Mouse (Mus musculus) gastrocnemius, postnatal 36 days (tissue): ENCODE measurements at regions not wholly inside any gene's neighbourhood (a gene's known extent, or its start where the extent isn't known, plus 50 kb on each side); places are given as distances from the start of the nearest gene placed in this dataset.
A peak's percentile ranks its signal among the peaks of the same experiment; 100 is the strongest.

Source experiments
- DNase-seq, 2 experiments: peaks; one replicate each; pipeline ENCODE4 v3.0.0; 2022
- intact Hi-C: fragments of 180-260 bp; cut with DNase I; formaldehyde crosslinking; loops from one replicate; pipeline ENCODE4 v1.15.1; 2025

DNA sequence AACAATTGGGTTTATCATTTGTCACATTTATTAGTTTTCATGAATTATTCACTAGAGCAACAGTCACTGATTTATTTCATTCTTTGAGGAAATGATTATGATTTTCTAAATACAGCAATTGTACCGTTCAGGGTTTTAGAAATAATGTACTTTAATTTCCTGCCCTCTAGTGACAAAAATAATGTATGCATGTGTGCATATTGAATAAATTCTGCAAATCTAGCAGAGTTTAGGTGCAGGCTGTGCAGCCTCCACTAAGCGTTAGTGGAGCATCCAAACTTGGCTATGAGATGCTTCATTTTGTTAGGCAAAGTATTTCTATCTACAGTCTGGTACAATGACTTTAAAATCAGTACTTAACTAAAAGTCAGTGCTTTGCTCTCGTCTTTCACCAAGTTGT lies 642.1 kb upstream of the A830018L16Rik start:
- intact Hi-C loops: no loop called here
- no peak for DNase-seq

DNA sequence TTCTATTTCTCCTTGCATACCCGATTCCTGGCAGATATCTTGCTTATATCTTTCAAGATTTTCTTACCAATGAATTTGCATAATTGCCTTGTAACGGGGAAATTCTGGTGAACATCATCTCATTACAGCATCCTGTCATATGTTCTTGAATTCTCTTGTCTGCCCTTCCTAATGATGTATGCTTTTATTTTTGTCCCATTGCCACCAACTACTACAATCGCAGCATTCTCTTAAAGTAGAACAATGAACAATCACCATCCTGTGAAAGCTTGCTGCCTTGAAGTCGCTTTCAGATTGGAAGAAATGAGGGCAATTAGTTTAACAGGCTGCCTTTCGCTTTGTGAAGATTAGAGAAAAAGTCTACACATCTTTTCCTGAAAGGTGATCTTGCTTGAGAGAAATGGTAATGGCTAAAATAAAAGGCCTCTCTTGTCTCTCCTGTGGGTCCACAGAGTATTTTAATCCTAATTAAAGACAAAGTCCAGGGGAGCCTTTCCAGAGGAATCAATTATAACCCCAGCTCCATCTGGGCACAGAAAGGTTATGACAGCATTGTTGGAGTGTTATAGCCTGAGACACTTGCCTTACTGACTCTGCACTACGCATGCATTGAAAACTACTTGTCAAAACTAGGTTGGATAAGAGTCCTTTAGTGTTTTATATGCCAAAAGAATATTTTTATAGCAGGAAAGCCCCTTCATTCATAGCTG lies 619.7 kb upstream of the A830018L16Rik start:
- DNase-seq: no peak
- intact Hi-C loops: no loop called here

DNA sequence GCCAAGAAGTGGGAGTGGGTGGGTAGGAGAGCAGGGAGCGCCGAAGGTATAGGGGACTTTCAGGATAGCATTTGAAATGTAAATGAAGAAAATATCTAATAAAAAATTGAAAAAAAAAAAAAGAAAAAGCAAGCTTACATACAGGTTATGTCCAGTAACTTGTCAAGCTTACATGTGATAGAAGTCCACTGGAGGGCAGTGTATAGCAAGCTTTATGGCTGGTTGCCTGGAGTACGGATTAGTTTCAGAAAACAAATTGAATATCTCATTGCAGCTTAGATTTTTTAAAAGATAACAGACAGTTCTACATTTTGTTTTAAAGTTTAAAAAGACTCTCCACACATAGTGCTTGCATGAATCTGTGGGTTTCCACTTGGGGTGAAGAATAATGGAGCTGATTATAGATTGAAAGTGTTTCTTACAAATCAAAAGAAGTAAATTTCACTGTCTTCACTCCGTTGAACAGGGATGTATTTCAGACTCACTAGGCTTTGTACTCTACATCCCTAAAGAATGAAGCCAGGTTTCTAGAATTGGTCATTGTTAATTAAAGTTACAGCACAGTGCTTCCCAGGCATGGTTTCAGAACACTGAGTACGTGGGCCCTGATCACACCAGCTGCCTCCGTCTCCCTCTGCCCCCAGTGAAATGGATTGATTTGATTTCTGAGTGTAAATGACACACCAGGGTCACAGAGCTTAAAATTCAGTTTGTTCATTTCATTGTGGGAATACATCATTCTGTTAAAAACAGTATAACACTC lies 578.1 kb upstream of the A830018L16Rik start:
- DNase-seq: no peak
- intact Hi-C loops: loop anchor here (10.0 kb wide), 1 partner anchor 309 kb away; no protein-coding TSS in a partner anchor

DNA sequence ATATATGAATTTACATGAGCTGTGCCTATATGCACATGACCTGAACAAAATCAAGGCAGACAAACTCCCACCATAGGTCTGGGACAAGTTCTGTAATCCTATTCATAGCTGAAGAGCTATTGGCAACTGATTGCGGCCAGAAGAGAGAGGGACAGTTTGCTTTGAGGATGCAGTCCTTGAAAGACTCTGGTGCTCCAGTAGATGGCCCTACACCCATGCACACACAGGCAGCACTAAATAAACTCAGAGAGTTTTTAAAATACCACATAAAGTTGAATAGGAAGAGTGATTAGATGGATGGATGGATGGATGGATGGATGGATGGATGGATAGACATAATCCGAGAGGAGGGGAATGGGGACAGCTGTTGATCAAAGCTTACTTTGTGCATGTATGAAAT lies 576.7 kb upstream of the A830018L16Rik start:
- no peak for DNase-seq
- intact Hi-C loops: loop anchor here (10.0 kb wide), 1 partner anchor 308 kb away; no protein-coding TSS in a partner anchor

DNA sequence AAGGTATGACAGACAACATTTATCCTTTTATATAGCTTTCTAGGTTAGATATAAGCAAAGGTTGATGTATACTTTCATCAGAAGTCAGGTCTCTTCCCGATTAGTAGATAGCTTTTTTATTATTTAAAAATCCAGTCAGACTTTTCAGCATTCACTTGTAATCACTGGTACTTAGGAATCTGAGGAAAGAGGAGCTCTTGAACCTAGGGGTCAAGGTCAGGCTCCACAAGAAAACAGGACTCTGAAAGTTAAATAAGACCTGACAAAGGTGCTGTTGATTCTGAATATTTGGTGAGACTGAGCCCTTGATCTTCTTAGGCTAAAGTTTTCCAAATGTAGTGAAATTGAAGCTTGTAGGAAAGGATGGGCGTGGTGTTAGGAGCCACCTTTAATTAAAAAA lies 561.0 kb upstream of the A830018L16Rik start:
- intact Hi-C loops: no loop called here
- no peak for DNase-seq

DNA sequence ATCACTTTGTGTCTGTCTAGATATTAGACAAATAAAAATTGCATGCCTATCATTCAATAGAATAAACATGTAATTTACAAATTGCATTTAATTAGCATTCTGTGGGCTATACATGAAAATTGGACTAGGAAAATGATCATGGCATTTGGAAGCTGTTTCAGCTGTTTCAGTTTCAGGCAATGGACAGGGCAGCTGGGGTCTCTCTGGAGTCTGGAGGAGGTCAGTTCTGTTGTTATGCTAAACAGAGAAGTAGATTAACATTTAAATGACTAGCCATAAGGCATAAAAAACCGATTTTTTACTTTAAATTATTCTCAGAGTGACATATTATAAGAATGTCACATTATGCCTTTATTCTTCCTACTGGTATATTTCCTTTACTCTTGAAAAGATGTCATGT lies 559.4 kb upstream of the A830018L16Rik start:
- intact Hi-C loops: no loop called here

DNA sequence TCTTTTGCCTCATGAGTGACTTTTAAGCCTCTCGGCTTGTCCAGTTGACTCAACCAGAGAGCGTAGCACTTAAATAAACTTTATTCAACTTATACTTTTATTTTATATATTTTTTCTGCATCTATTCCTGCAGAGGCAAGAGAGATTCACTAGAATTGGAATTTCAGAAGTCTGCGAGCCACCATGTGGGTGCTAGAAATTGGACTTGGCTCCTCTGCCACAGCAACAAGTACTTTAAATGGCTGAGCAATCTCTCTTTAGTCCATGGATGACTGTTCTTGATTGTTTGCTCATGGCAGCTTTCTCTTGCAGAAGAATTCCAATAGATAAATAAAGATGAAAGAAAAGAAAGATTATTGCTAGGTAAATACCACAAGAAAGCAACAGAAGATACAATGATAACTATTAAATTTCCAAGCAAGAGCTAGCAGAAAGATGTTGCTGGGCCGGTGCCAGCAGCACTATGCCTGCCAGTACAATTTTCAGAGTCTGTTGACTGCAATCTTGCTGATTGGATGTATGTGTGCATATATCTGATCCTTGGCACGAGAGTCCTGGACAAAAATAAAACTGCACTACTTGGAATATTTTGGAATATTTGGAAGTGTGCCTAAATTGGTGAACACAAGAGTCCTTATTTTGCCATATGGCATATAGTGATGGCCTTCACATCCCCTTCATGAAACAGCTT lies 542.6 kb upstream of the A830018L16Rik start:
- intact Hi-C loops: no loop called here
- no peak for DNase-seq

More for the DNA sequence above, 559.4 kb upstream of the A830018L16Rik start:
- DNase-seq: no peak

DNA sequence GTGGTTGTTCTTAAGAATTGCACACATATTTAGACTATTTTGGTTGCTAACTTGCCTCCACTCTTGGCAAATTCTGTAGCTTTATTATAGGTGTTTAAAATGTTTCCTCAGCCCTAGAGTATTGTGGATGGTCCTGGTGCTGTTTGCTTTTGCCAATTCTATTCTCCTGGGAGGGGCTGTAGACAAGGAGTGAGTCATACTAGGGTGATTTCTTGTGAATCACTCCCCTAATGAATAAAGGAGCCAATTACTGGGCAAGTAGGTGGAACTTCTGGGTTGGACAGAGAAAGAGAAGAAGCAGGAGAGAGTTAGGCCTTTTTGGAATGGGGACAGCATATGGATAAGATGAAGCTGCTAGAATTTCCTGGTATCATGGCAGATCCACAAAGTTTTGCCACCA lies 541.6 kb upstream of the A830018L16Rik start:
- no peak for DNase-seq
- intact Hi-C loops: no loop called here

DNA sequence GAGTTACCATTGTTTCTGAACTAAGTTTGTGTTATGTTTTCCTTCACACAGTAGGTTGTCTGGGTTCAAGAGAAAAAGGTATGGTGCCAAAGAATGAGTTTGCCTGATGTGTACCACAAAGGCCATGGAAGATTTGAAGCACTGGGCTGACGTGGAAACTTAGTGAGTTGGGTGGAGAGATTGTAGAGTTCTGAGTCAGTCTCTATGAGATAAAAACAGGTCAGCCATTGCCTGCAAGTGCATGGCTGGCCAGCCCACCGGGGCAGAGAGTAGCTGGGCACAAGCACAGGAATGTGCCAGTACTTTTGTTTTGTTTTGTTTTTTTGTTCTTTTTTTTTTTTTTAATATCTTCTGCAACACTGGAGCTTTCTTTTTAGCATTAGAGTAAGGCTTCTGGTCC lies 541.2 kb upstream of the A830018L16Rik start:
- intact Hi-C loops: no loop called here
- no peak for DNase-seq

DNA sequence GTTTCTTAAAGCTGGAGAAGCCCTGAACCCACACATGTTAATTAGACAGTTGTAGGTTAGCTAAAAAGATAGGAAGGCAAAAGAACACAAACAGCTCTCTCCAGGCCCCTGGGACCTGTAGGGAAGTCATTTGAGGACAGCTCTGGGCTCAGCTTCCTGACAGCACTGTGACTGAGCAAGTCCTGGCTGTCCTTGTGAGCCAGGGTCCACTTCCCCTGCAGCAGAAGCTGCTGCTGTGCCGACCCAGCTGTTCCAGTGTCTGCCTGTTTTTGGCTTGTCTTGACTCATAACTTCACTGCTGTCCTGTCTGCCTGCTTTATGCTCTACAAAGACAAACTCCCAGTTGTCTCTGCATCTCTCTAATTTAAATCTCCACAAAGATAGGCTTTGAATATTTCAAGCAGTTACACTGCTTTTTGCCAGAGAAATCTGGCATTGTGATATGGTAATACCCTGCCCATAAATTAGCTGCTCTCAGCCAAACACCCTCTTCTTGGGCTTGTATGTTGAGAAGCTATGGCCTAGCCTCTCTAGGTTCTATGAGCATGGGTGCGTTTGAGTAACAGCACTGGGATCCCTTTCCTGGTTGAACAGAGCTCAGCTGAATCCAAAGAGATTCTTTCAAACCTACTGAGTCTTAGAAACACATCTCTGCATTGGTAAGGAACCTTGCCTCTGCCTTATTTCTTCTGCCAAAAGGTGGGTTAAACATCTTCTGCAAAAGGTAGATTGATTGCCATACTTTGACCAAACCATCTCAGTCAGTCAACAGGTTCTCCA lies 536.3 kb upstream of the A830018L16Rik start:
- intact Hi-C loops: no loop called here
- peak in 1 of 2 experiments; percentile 36 for DNase-seq

DNA sequence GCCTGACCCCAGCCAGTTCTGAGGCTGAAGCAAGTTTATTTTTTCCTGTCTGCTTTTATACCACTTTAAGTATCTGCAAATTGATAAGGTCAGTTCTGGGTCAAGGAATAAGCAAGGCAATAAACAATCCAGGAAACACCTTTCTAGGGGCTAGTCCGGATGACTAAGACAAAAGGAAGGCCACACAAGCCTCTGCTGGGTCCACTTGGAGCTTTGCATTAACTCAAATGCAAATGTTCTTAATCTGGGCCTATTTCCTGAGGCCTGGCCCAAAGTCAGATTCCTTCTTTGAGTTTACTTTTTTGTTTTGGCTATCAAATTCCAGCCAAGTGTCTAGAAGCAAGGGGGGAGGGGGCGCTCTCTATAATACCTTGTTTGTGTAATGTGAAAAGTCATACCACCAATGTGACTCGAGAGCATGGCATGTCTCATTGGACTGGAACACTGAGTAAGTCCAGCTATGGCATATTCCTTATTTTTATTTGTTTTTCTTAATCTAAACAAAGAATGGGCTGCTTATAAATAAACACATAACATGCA lies 535.6 kb upstream of the A830018L16Rik start:
- no peak for DNase-seq
- intact Hi-C loops: no loop called here

DNA sequence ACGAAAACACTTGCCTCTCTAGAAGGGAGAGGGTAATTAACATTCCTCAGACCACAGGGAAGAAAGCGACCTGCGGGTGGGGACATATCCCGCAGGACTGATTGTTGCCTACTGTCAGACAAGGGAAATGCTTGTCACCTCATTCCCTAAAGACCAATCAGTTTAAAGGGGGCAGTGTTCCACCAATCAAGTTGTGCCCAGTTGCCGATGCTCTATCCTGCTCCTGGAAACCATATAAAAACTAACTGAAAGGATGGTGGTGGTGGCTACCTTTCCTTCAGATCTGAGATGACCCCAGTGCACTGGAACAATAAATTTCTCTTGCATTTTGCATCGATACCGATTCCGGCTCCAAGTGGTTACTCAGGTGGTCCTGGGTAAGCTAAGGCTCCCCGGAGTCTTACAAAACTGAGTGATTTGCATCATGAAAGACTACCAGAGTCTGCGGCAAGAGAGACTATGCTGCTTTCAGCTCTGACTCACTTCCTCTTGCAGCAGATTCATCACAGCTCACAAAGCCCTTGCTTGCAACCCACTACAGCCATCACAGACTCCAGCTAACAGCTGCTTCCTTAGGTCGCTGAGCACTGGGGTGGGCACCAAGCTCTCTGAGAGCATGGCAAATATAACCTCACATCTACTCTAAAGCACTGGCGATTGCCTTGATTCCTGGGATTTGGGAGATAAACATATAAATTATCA lies 533.7 kb upstream of the A830018L16Rik start:
- DNase-seq: no peak
- intact Hi-C loops: no loop called here

DNA sequence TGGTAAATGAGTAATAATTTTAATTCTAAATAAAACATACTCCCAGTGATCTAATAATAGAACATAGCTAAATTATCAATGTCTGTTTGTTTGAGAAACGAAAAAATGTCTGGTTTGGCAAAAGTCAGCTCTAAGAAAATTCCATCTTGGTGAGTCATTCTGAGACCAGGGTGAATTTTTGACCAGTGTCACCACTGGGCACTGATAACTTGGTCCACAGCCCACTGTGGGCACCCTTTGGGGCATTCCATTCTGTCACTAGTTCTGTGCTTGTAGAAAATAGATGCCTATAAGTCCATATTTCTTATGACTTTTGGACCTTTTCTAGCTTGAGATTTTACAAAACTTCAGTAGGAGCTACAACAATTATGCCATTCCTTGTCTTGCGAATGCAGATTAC lies 515.1 kb upstream of the A830018L16Rik start:
- intact Hi-C loops: no loop called here
- DNase-seq: no peak

DNA sequence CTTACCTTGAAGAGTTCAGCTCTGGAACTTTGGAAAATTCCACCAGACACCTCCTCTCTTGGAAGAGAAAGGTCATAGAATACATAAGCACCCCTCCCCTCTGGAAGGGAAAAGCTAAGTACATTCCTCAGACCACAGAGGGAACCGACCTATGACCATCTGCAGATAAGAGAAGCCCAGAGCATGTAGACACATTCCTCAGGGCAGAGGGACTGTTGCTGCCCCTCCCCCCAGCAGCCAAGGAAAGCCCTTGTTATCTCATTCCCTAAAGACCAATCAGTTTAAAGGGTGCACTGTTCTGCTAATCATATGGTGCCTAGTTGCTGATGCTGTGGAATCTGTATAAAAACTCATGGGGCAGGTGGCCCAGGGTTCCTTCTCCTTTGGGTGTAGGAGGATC lies 511.2 kb upstream of the A830018L16Rik start:
- DNase-seq: no peak
- intact Hi-C loops: no loop called here

DNA sequence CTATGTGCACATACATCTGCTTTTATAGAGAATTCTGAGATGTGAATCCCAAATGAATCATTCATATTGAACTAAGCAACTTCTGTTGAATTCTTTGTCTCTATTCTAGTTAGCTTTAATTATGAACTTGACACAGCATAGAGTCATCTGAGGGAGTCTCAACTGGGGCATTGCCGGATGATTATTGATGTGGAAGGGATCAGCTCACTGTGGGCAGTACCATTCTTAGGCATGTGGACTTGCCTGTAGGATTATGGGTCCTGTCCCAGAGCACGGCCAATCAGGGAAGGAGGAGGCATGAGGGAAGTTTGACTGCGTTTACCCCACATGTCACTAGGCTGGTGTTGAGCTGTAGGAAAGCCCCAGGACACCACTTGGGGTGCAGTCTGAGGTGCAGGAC lies 493.9 kb upstream of the A830018L16Rik start:
- intact Hi-C loops: no loop called here
- no peak for DNase-seq

DNA sequence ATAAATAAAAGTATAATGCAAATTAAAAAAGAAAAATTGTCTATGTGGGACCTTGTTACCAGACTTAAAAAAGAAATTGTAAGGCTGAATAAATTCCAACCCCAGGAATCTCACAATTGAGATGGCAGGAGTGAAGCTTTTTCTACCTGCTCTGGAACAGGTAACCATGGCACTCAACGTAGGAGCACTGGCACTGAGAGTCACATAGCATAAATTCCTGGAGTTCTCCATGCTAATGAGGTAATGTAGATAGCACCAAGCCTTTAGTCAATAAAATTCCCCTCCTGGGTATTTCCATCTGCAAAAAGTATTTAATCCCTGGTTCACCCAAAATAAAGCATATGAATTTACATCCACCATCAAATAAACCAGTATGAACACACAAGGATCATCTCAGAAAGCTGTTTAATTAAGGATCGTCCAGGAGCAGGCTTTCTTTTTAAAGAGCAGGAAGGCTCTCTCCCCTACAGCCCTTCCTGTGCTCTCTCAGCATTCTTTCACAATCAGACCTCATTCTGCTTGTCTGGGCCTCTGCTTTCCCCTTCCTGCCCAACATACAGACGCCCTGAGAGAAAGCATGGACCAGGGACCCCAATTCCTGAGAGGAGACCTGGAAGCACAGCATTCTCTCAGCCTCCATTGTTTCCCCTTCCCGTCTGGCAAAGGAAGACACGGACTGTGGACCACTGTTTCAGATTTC lies 481.4 kb upstream of the A830018L16Rik start:
- intact Hi-C loops: no loop called here
- no peak for DNase-seq

DNA sequence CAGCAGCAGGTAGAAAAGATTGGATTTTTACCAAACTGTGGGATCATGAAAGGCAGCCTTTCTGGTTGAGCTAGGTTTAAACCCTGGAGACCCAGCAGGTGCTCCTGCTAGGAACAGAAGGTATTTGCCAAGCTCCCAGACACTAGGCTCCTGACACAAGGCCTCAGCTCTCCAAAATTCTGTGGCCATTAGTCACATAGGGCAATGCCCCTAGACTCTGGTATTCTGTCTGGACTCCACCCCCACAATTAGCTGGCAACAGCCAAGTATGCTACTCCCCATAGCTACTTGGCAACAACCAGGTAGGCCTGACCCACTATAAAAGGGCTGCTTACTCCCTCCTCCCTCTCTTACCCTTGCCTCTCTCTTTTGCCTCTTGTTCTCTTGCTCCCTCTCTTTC lies 480.7 kb upstream of the A830018L16Rik start:
- intact Hi-C loops: no loop called here
- DNase-seq: no peak

DNA sequence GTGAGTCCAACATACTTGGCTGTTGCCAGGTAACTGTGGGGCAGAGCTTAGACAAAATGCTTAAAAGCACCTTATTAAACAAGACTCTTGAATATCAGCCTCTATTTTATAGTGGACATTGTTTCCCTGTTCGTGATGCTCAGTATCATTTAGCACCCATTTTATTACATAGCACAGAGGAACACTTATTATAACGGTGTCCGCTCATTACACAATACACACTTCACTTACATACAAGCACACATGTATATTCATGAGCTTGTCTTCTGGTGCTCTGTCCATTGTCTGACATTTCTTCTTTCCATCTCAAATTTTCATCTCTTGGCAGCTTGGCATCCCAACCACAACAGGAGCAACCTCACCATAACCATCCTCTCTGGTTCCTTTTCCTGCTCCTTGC lies 475.5 kb upstream of the A830018L16Rik start:
- intact Hi-C loops: no loop called here
- no peak for DNase-seq

DNA sequence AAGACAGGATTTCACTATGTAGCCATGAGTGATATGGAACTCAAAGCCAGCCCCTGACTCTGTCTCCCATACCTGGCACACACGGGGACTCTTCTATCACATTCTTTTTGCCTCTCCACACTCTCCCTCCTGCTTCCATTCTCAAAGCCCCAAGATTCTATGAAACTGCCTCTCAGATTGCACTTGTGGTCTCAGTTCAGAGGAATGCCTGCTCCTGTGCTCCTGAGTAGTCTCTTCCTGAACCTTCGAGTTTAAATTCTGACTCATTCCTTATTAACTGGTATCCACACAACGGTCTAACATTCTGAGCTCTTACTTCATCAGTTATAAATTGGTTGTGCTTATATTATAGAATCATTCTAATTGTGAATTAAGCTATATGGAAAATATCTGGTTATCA lies 473.6 kb upstream of the A830018L16Rik start:
- no peak for DNase-seq
- intact Hi-C loops: no loop called here
